Mouse (Mus musculus) small intestine, adult 10 weeks (tissue): ENCODE measurements around the gene Arpc2. TPM values are rescaled to one million over a fixed set of nuclear protein-coding genes. Genes with fewer than 3 reads are reported as not detected.

Experiments
- polyA plus RNA-seq: library from polyadenylated mRNA; stranded (reverse); fragments of 350-450 nt; fragmentation: Illumina TruSeq; extraction: RNeasy Lipid Tissue Mini Kit (QIAGEN cat#74804); gene quantifications from one replicate; pipeline ENCODE4 v1.2.3, GENCODE M21; 2014; ENCODE audit warnings: low replicate concordance

Arpc2 gene
- polyA plus RNA-seq = 782 TPM

GRCm38 (mm10) chr1:74235938-74236589 lies at the start of gene Arpc2:
Gene Arpc2, plus strand, starts transcription at chr1:74236084.

GRCm38 (mm10) chr1:74194445-74194844 lies 41.4 kb upstream of the Arpc2 start, which contains the start of gene Cxcr1:
Gene Cxcr1, minus strand, starts transcription at chr1:74194631.

GRCm38 (mm10) chr1:74278538-74278937 lies 42.7 kb downstream of the Arpc2 start, which contains the start of gene Gpbar1:
Gene Gpbar1, plus strand, starts transcription at chr1:74278550.

GRCm38 (mm10) chr1:74284543-74285160 lies 48.8 kb downstream of the Arpc2 start, which contains the start of the genes Aamp and Pnkd:
Gene Aamp, minus strand, starts transcription at chr1:74284738.
Gene Pnkd, plus strand, starts transcription at chr1:74284930.

GRCm38 (mm10) chr1:74305522-74305921 lies 69.6 kb downstream of the Arpc2 start, which contains the start of gene Tmbim1:
Gene Tmbim1, minus strand, starts transcription at chr1:74305622.

Other genes starting within 250 kb of the Arpc2 start
- gene Tns1, start 111.6 kb upstream of the Arpc2 start, polyA plus RNA-seq = 4.3 TPM
- gene Rufy4, start 110.5 kb upstream of the Arpc2 start, polyA plus RNA-seq = not detected
- 0.41 TPM for gene Cxcr2, start 82.1 kb upstream of the Arpc2 start, polyA plus RNA-seq
- gene Cxcr1, start 41.5 kb upstream of the Arpc2 start, polyA plus RNA-seq = not detected
- not detected for gene Gpbar1, start 42.5 kb downstream of the Arpc2 start, polyA plus RNA-seq
- 1.4 TPM for gene Aamp, start 48.7 kb downstream of the Arpc2 start, polyA plus RNA-seq
- 2.5 TPM for gene Pnkd, start 48.8 kb downstream of the Arpc2 start, polyA plus RNA-seq
- gene Tmbim1, start 69.5 kb downstream of the Arpc2 start, polyA plus RNA-seq = 54.5 TPM
- 0.22 TPM for gene Catip, start 126.0 kb downstream of the Arpc2 start, polyA plus RNA-seq
- 1.8 TPM for gene Slc11a1, start 139.1 kb downstream of the Arpc2 start, polyA plus RNA-seq
- 8.2 TPM for gene Ctdsp1, start 155.4 kb downstream of the Arpc2 start, polyA plus RNA-seq
- 353 TPM for gene Vil1, start 173.3 kb downstream of the Arpc2 start, polyA plus RNA-seq